Mouse (Mus musculus) E14TG2a.4 (cell line): ENCODE measurements at regions not wholly inside any gene's neighbourhood (a gene's known extent, or its start where the extent isn't known, plus 50 kb on each side); places are given as distances from the start of the nearest gene placed in this dataset.

Experiments
- CTCF ChIP-seq: conservative IDR thresholded peaks from 2 replicates; pipeline ENCODE4 v1.5.1; 2014; ENCODE audit warnings: low read length
- NANOG ChIP-seq: IDR thresholded peaks from 2 replicates; pipeline ENCODE4 v1.6.1; 2014; ENCODE audit warnings: borderline replicate concordance, low read length, mixed read lengths

- no peak for TF ChIP-seq CTCF
- no peak for TF ChIP-seq NANOG
Observed at GRCm38 (mm10) chr17:84061621-84062020, 126.1 kb downstream of the Zfp36l2 start.
